Mouse (Mus musculus) R1 (cell line): ENCODE measurements around the gene Cblb.

Experiments
- DNase-seq: peaks from one replicate; pipeline ENCODE4 v3.0.0-alpha.2; 2018; ENCODE audit warnings: low read depth, low spot score

Gene Cblb

DNA sequence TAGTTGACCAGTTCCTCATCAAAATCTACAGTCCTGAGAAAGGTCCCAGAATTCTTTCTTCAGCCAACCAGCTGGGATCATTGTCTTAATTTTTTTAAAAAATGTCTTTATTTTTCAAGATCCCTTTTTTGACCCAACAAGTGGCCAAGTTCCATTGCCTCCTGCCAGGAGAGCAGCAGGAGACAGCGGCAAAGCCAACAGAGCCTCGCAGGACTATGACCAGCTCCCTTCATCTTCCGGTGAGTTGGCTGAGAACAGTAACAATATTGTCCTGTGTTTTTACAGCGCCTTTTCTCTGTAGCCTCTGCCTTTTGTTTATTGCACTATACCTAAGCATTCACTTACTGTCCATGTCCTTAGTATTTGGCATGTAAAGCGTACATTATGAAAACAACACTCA, 163.0 kb downstream of the Cblb start:
- DNase-seq, result no peak

DNA sequence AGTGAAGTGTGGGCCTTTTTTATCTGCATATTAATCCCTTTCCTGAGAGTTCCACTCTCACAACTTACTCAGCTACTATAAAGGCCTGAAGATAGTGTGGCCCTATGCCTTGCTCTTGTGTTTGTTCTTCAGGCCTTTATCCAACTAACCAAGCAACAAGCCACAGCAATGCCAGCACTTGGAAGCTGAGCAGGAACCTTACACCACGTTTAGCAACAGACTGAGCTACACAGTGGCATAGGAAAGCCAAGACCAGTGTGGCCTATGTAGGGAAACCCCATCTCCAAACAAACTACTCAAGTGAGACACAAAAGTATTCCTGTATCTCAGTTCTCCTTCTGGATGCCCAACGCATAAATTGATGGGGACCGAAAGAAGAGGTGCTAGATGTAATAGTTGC, 163.8 kb downstream of the Cblb start:
- no peak for DNase-seq

DNA sequence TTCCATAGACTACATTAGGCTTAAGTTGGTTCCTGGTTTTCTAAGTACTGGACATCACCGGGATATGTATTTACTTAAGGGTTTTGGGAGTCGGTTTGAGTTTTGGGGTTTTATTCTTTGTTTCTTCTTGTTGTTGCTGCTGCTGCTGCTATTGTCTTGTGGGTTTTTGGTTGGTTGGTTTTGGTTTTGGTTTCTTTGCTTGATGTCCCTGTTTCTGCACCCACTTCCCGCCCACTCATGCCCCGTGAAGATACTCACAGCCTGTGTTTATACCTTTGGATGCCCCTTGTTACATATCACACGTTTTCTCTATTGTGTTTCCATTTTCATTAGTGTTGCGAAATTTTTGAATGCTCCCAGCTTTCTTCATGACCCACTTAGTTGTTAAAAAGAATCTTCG, 169.1 kb downstream of the Cblb start:
- no peak for DNase-seq

DNA sequence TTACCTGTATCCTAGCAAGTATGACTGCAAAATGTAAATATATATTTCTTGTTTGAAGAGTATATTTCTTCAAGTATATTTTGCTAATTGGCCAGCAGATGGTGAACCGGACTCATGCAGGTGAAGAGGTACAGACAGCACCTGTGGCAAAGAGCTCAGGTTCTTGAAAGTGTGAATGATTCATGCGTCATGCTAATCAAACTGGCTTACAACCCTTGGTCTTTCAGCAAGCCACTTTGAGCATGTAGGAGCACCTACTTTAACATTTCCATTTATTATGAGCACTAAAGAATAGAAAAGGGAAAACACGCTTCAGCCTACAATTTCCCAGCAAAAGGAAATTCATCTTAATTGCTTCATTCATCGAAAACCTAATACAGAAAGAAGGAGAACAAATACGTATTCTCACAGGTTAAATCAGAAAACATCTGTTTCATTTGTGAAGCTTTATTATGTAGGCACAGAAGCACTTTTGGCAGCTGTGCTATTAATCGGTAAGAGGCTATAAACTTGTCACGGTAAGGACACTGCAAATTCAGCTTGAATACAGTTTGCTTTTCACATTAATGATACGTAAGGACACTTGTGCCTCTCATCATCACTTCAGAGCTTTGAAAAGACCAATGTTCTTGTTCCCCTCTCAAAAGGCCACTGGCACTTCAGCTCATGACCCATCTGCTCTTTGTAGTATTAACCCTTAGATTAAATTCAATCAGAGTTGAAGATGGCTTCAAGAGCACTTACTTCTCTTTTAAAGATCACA, 180.0 kb downstream of the Cblb start:
- no peak for DNase-seq

DNA sequence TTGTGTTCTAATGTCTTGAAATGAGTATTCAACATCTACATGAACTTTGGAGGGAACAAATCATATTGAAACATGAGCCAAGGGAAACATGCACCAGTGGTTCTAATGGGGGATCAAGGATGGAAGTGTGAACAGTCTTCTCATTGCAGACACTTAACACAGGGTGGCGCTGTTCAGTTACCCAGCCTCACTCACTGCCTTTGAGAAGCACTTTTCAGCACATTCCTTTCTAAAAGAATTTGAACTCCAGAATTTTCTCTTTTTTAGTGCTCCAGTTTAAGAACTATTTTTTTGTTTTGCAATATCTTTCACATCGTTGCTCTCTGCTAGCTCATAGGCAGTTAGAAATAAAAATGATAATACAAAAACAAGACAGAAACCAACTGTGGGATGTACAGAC, 188.0 kb downstream of the Cblb start:
- DNase-seq, result peak; percentile 50

DNA sequence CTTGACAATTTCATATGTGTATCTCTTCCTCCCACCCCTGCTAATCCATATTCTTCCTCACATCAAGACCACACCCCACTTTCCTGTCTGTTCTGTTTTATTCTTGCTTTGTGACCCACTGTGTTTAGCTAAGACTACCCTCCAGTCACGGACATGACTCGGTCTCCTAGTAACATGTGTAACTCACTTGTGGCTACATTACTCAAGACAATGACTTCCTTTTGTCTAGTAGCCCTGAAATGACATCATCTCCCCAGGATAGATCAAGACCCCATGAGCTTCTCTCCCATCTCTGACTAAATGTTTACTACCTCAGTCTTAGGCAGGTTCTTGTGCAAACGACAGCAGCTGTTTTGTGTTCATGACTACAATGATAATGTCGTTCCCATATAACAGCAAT, 191.9 kb downstream of the Cblb start:
- no peak for DNase-seq

DNA sequence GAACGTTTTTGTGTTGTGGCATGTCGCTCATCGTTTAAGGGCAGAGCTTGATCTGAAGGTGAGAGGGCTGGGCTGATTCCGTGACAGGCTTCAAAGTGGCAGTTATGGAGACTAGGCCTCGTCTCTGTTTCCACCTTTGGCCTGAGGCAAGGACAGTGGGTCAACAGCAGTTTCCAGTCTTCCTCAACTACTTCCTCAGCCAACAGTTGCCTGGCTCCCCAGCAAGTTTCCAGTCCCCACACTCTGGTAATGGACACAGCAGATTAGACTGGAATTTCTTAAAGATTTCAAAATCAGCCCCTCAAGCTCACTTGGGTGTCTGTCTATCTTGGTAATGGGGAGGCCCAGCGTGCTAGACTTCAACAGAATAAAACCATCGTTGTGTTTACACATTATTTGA, 198.4 kb downstream of the Cblb start:
- DNase-seq, result no peak

GRCm38 (mm10) chr16:52229930-52230329, 198.9 kb downstream of the Cblb start:
- DNase-seq, result no peak

DNA sequence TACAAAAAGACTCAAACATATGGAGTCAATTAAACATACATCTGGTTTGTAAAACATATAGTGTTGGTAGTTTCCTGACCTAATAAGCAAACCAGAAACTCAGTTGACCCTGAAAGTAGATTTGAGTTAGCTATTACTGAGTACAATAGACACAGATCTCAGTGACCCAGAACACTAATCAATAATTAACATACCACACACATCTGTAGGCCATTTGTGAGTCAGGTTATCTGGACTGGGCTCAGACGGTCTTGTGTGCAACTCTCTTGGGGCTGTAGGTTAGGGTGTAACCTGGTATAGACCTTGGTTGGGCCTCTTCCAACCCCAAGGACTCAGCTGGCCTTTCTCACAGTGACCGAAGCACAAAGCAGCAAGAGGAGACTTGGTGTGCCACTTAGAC, 211.1 kb downstream of the Cblb start:
- no peak for DNase-seq

GRCm38 (mm10) chr16:52243421-52243973, 212.5 kb downstream of the Cblb start:
- DNase-seq, result no peak

GRCm38 (mm10) chr16:52250196-52250595, 219.2 kb downstream of the Cblb start:
- DNase-seq, result no peak

GRCm38 (mm10) chr16:52250935-52251334, 219.9 kb downstream of the Cblb start:
- no peak for DNase-seq
